Mouse (Mus musculus): Measurements from ENCODE around the gene Slc4a7. TPM values are rescaled to one million over a fixed set of nuclear protein-coding genes. Genes with fewer than 3 reads are reported as not detected.

Slc4a7 gene
- 10 to 100 TPM; 23.2 to 29.7 (median 26.8) TPM for total RNA-seq (2022)

DNA sequence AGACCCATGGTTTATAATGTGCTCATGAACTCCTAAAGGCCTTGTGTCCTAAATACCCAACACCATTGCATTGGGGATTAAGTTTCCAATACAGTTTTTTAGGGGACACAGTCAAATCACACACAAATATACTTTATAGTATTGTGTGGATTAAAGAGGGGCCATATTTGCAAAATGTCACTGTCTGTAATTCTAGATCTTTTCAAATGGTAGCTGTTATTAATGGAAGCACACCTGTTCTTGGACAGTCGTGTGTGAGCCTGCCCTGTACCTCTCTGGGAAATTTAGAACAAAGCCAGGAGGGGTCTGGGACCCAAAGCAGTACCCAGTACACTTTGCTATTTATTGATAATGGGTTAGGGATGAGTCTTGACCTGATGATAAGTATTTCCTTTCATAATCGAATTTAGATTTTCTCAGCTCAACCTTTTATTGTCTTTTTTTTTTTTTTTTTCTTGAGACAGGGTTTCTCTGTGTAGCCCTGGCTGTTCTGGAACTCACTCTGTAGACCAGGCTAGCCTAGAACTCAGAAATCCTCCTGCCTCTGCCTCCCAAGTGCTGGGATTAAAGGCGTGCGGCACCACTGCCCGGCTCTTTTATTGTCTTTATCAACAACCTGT lies at the start of gene Slc4a7:
Gene Slc4a7, plus strand, starts transcription at position 570 of the 620 bp plus-strand sequence.
- DNase-seq: no peak

GRCm38 (mm10) chr14:14670597-14670996 lies 31.5 kb upstream of the Slc4a7 start:
- no peak for DNase-seq

GRCm38 (mm10) chr14:14681611-14682010 lies 20.5 kb upstream of the Slc4a7 start:
- DNase-seq: no peak

- DNase-seq: no peak
Observed at GRCm38 (mm10) chr14:14684771-14685170, 17.3 kb upstream of the Slc4a7 start.

- DNase-seq: no peak
Observed at GRCm38 (mm10) chr14:14686101-14686551, 16.0 kb upstream of the Slc4a7 start.

GRCm38 (mm10) chr14:14687258-14687890 lies 14.7 kb upstream of the Slc4a7 start:
- DNase-seq: no peak

DNA sequence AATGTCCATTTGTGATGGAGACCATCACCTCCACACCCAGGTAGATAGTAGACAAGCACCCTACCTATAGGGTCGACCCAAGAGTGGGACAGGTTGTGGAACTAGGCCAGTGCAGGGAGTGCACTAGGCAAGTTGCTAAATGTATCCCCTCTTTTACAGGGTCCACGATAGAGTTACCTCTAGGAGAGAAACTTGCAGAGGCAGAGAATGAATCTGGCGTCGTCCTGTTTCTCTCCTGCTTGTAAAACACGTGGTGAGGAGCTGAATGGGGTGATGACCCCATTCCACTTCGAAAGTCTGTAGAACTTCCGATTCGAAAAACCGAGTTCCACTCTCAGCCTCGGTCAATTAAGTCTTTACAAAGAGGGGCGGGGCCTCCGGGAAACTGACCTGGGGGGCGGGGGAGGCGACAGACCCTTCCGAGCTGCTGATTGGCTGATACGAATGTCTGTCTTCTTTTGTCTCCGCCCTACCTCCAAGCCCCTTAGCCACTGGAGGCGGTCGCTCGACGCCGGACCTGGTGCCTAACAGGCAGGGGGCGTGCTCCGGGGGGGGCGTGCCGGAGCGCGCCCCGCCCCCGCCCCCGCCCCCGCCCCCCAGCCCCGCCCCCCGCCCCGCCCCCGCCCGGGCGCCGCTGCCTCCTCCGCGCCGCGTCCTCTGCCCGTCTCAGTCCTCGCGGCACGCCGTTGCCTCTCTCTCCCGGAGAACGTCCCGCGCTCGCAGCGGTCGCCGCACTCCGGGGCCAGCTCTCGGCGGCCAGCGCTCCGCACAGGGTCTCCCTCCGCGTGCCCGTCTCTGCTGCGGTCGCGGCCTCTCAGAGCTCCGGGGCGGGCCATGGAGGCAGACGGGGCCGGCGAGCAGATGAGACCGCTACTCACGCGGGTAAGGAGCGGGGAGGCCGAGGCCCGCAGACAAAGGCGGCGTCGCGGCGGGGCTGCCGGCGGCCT lies 593 bp downstream of the Slc4a7 start:
- peak; percentile 90 for DNase-seq

GRCm38 (mm10) chr14:14703346-14703871 lies 1.3 kb downstream of the Slc4a7 start:
- DNase-seq: peak; percentile 37

- DNase-seq: no peak
Observed at GRCm38 (mm10) chr14:14704651-14705050, 2.6 kb downstream of the Slc4a7 start.

- DNase-seq: no peak
Observed at GRCm38 (mm10) chr14:14705126-14705525, 3.0 kb downstream of the Slc4a7 start.

DNA sequence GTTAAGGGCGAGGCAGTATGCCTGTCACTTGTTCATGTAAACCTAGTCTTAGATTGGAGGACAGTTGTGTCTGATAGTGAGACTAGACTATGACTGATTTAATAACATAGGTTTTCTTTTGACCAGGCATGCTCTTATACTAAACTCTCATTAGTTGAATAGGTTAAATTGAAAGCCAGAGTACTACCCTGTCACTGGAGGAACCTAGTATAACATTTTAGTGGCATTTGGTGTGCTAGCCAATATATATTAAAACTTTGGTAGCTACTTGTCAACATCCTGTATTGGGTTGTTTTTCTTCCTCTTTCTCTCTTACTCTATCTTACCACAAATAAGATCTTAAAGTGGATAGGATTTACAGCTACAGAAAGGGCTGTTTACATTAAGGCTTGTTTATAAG lies 4.3 kb downstream of the Slc4a7 start:
- no peak for DNase-seq

- no peak for DNase-seq
Observed at GRCm38 (mm10) chr14:14707061-14707460, 5.0 kb downstream of the Slc4a7 start.

DNA sequence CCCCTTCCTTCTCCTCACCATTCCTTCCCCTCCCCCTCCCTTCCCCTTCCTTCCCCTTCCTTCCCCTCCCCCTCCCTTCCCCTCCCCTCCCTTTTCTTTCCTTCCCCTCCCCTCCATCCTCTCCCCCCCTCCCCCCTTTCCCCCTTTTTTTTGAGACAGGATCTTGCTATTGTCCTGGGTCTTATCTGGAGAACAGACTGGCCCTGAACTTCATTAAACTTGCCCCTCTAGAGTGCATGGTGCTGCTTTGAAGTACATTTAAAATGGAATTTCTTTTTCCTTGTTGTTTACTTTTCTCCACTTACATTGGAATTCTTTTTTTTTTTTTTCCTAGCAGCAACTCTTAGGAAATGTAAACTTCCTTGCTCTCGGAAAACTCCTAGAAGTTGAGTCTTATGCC lies 6.9 kb downstream of the Slc4a7 start:
- DNase-seq: no peak

DNA sequence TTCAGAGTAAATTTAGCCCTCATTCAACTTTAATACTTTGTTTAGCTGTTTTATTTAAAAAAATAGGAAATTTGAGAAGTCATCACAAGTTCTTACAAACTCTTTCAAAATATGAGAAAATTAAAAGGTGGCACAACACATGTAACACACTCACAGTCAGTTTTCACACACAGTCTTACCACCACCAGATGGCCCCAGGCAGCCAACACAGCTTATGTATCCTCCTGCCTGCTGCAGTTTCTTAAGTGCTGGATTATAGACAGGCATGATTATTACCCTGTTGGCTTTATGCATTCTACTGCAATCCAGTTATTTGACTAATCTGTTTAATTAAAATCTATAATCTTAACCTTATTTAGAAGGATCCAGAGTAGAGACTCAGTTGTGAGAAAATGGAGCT lies 12.1 kb downstream of the Slc4a7 start:
- DNase-seq: no peak

DNA sequence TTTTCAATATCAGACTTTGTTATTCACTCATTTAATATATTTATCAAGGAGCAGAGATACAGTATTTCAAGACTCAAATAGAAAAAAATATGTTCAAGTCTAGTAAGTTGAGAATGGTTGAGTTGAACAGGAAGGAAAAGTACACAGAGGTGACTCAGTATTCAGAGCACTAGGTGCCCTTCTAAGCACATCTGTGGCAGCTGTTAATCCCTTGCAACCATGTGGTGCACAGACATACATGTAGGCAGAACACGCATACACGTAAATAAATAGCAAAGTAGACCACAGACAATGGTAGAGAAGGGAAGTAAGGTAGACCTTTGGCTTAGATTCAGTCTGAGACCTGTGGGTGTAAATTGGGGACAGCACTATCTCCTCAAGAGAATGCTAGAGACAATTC lies 13.7 kb downstream of the Slc4a7 start:
- DNase-seq: no peak

DNA sequence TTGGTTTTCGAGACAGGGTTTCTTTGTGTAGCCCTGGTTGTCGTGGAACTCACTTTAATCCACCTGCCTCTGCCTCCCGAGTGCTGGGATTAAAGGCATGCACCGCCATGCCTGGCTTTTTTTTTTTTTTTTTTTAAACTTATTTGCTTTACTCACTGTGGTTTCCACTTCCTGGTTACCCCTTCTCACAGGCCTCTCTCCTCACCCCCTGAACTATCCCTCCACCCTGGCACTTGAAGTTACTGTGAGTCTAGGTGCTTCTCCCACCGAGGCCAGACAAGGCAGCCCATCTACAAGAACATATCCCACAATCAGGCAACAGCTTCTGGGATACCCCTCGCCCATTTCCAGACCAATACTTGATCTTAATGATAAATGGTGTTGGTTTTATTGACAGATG lies 14.8 kb downstream of the Slc4a7 start:
- no peak for DNase-seq

DNA sequence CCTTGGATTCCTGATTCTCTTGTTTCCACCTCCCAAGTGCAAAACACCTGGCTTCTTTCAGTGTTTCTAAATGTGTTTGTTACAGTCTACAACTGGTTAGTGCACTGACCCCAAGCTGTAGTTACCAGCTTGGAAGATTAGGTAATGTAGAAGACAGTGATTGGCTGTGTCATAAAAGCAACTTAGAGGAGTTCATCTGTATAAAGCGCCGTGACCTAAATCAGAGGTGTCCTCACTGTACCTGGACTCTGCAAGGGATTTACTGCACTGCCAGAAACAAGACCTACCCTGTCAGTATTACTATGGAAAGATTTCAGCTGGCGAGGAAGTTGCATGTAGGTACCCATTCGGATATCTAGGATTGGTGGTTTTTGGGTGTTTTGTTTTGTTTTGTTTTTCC lies 16.5 kb downstream of the Slc4a7 start:
- DNase-seq: no peak

- DNase-seq: no peak
Observed at GRCm38 (mm10) chr14:14781169-14781568, 79.1 kb downstream of the Slc4a7 start.

GRCm38 (mm10) chr14:14784223-14784622 lies 82.1 kb downstream of the Slc4a7 start:
- no peak for DNase-seq

DNA sequence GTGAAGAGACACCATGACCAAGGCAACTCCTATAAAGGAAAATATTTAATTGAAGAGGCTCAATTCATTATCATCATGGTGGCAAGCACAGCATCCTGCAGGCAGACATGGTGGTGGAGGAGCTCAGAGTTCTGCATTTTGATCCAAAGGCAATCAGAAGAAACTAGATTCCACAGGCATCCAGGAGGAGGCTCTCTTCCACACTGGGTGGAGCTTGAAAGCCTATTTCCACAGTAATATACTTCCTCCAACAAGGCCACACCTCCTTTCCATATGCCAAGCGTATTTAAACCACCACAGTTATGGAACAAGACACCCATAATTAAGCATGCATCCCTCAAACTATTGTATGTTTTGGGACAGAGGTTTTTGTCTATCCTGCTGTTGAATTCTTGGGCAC lies 84.9 kb downstream of the Slc4a7 start:
- no peak for DNase-seq

DNA sequence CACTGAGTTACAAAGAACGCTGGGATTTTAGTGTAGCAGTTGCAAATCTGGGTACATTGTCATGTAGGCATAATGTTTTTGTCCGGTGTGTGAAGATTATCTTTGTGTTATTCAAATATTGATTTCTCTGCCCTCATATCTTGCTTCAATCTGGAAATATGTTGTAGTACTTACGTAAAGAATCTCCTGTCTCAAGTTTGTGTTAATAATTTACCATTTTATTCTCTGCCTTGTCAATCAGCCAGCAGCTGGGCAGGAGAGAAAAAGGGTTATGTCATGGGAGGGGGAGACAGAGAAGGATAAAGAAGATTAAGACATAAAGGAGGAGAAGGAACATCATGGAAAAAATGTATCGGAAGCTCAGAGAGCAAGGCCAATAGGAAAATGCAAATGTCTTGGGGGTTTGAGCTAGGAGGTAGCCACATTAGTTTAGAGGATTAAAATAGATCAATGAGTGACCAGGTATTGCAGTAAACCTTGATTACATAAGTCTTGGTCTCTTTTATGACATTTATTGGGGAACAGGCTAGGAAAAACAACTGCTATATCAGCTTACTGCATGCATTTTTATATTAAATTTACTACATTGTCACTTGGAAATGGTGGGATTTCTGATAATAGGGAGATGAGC lies 87.9 kb downstream of the Slc4a7 start:
- no peak for DNase-seq

- DNase-seq: no peak
Observed at GRCm38 (mm10) chr14:14799861-14800260, 97.8 kb downstream of the Slc4a7 start.

DNA sequence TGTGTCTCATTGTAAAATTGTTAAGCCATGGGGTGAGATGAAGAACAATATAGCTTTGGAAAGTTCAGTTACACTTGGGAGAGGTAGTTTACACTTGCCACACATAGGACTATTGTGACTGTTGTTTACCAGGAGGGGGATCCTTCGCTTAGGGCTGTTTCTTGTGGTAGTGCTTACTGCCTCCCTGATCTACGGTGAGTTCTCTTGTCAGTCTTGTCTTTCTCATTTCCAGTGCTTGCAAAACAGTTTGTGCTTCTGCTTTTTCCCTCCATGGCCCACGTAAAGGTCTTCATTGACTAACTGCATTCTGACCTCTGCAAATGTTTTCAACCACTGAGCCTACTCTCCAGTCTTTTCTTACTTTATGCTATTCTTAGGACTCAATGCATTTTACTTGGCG lies 98.3 kb downstream of the Slc4a7 start:
- no peak for DNase-seq
